Mouse (Mus musculus): ENCODE measurements around the gene Arhgap40.

Arhgap40 gene

DNA sequence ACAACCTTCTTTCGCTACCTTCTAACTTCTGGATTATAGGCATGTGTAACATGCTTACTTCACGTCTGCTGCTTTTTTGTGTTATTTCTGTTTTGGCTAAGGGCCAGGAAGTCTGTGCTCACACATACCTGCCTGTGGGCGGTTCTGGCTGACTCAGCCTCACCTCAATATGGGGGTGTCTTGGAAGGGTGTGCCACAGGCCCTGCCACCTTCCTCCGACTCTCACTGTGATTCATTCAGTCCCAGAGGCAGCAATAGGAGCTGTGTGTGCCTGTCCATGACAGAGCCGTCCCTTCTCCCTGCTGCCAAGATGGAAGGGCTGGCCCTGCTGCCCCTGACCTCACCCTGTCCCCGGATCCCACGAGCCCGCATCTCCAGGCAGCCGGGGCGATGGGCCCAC is at the start of gene Arhgap40:
TSS of gene Arhgap40 (plus strand) at position 269 of the 400 bp plus-strand sequence.
- no peak for DNase-seq (ENCODE audit: low read depth in 1 of 2, low spot score in 2 of 2)

- no peak for DNase-seq (ENCODE audit: low read depth in 1 of 2, low spot score in 2 of 2)
Observed at GRCm38 (mm10) chr2:158474159-158474558, 38.4 kb upstream of the Arhgap40 start.

DNA sequence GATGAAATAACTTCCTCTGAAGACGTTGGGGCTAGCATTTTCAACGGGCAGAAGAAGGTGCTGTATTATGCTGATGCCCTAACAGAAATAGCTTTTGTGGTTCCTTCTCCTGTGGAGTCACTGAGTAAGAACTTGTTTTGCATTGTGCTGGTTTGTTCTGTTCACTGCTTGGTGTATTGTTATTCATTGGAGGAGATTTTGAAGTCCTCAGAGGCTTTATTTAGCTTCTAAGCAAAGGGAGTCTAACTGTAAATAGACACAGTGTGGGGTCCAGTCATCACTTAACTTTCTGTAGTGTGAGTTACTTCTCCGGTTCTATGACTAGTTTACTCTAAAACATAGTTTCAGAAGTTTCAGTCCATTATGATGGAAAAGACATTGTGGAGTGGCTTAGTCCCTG is 35.0 kb upstream of the Arhgap40 start:
- no peak for DNase-seq (ENCODE audit: low read depth in 1 of 2, low spot score in 2 of 2)

- no peak for DNase-seq (ENCODE audit: low read depth in 1 of 2, low spot score in 2 of 2)
Observed at GRCm38 (mm10) chr2:158498457-158498856, 14.1 kb upstream of the Arhgap40 start.

DNA sequence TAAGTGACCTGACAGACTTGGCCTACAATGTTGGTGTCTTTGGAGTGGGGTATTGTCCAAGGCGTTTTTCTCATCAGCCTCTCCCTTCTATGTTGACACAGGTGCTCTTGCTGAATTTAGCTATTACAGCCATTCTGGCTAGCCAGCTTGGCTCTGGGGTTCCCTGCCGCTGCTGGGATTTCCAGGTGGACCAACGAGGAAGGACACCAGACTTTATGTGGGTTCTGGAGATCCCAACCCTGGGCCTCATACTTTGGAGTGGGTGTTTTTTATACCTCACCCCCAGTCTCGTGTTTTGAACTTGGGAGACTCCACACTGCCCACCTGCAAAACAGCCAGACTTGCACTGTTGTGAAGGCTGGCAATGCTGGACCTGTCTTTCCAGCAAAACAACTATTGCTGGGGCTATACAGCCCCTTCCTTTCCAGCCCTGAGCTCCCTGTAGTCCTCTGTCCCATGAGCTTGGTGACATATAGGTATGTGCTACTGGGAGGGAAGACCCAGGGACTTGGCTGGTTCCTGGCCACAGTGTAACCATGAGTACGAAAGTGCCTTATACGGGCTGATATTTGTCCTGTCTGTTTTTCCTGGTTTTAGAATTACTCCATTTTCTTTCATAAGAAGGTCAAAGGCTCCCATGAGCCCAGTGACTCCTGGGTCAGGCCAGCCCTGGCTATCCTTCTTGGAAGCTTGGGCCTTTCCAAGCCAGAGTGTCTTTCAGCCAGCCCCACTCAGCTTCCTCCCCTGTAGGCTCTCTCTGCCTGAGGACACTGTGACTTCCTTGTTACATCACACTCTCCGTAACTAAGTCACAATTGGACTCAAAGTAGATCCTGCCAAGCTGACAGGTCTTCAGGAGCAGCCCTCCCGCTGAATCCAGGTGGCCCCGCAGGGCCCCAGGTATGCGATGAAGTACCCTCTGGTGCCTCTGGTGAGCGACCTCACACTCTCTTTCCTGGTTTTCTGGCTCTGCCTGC is 10.5 kb upstream of the Arhgap40 start, which contains the start of gene Adig:
TSS of gene Adig (plus strand) at position 777 of the 977 bp plus-strand sequence.
- DNase-seq (ENCODE audit: low read depth in 1 of 2, low spot score in 2 of 2), result no peak

DNA sequence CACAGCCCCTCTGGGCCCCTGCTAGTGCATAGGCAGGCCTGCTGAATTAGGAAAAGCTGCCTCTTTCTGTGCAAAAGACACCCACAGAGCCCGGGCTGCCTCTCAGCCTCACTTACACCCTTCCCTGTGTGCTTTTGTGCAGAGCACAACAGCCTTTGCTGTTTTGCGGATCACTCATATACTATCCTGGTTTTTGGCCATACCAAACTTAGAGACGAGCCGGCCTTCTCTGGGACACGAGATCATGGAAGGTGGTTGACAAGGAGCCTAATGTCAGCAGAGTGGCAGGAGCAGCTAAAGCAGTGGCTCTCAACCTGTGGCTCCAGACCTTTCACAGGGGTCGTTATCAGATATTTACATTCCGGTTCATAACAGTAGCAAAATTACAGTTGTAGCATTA is 9.4 kb upstream of the Arhgap40 start:
- no peak for DNase-seq (ENCODE audit: low read depth in 1 of 2, low spot score in 2 of 2)

GRCm38 (mm10) chr2:158503671-158504070 is 8.9 kb upstream of the Arhgap40 start:
- no peak for DNase-seq (ENCODE audit: low read depth in 1 of 2, low spot score in 2 of 2)

DNA sequence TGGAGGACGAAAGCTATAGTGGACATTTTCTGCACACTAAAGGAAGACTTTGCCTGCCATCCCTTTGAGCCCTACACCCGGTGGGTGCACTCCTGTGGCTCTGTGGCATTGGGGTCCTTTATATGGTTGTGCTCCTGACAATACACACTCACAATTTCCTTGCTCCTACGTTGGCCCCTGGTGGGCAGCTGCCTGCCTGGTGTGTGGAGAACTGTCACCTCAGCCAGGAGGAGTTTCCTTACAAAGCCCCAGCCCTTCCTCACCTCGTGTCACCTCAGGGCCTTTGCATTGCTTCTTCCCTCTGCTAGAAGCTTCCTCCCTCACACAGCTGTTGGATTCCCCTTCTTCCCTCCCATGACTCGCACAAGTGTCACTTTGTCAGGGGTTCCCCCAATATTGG is 6.1 kb upstream of the Arhgap40 start:
- DNase-seq (ENCODE audit: low read depth in 1 of 2, low spot score in 2 of 2), result no peak

DNA sequence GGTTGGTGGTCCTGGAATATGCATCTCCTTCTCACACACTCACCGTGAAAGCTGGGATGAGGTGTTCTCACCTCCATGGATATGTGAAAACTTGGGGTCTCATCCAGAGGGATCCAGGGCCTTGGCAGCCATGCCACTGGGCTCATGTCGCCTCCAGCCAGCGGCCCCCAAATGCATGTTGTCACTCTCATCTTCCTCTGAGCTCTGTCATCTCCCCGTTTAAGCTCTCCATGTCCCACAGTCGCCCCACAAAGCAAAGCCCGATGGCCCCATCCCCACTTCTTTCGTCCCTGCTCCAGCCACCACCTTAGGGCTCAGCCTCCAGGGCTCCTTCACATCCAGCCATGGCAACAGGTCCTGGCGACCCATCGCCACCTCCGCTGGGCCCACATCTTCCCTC is 5.5 kb upstream of the Arhgap40 start:
- DNase-seq (ENCODE audit: low read depth in 1 of 2, low spot score in 2 of 2), result no peak

GRCm38 (mm10) chr2:158510665-158511064 is 1.9 kb upstream of the Arhgap40 start:
- no peak for DNase-seq (ENCODE audit: low read depth in 1 of 2, low spot score in 2 of 2)

- no peak for DNase-seq (ENCODE audit: low read depth in 1 of 2, low spot score in 2 of 2)
Observed at GRCm38 (mm10) chr2:158513821-158514336, 1.3 kb downstream of the Arhgap40 start.

DNA sequence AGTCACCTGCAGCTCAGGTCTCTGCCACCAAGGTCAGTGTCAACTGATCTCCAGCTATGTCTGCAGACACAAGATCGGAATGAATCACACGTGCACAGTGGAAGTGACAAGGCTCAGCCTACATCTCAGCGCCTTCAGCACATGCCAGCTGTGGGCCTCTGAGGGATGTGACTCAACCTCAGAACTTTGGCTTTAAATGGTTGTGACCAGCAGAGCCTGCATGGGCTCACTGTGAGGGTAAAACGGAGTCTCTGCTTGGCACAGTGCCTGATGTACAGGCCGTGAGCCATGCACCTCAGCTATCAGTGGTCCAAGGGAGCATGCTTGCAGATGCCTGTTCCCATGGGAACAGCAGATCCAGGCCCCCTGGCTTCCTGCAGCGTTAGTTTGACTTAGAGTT is 6.0 kb downstream of the Arhgap40 start:
- no peak for DNase-seq (ENCODE audit: low read depth in 1 of 2, low spot score in 2 of 2)

- no peak for DNase-seq (ENCODE audit: low read depth in 1 of 2, low spot score in 2 of 2)
Observed at GRCm38 (mm10) chr2:158519071-158519470, 6.5 kb downstream of the Arhgap40 start.

DNA sequence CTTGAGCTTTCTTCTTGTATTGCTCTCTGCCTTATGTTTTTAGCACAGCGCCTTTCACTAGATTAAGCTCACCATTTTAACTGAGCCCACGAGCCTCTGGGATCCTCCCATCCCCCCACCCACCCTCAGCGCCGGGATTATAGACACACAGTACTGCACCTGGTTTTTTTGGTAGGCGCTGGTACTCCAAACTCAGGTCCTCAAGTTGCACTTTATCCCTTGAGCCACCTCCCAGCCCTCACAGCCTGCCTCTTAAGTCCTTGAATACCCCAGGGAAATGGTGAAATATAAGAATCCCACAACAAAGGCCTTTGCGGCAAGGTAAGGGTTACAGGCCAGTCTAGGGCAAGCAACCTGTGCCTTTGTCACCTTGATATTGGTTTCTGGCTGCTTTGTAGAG is 7.2 kb downstream of the Arhgap40 start:
- DNase-seq (ENCODE audit: low read depth in 1 of 2, low spot score in 2 of 2), result no peak

GRCm38 (mm10) chr2:158523060-158523459 is 10.5 kb downstream of the Arhgap40 start:
- DNase-seq (ENCODE audit: low read depth in 1 of 2, low spot score in 2 of 2), result no peak

- no peak for DNase-seq (ENCODE audit: low read depth in 1 of 2, low spot score in 2 of 2)
Observed at GRCm38 (mm10) chr2:158524129-158524860, 11.7 kb downstream of the Arhgap40 start.

DNA sequence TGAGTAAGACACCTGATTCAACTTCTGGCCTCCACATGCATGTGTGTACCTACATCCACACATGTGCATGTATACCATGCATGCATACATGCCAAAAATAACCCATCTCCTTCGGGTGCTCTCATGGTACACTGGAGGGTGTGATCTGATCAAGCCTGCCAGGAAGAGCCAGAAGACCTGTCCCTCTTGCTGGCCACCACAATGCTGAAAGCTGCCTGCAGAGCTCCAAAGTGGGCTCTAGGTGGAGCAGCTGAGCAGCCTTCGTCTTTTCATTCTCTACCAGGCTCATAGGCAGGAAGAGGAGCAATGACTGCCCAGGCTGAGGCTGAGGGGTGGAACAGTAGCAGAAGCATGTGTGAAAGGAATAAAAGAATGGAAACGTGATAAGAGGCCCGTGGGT is 21.5 kb downstream of the Arhgap40 start:
- DNase-seq (ENCODE audit: low read depth in 1 of 2, low spot score in 2 of 2), result no peak

DNA sequence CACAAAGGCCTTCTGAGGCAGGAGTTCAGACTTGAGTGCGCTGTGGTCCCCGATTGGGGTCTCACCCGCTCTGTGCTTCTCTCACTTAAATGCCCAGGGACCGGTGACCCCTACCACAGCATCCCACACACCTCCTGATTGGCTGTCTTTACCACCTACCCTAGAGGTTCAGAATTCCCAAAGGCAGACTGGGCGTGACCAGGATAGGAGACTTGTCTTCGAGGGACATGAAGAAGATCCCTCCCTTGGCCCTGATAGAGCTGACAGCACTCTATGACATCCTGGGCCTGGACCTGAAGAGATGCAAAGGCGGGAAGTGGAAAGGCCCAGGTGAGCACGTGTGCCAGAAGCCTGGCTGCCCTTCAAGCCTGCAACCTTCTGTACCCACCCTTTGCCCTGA is 22.0 kb downstream of the Arhgap40 start:
- DNase-seq (ENCODE audit: low read depth in 1 of 2, low spot score in 2 of 2), result no peak

DNA sequence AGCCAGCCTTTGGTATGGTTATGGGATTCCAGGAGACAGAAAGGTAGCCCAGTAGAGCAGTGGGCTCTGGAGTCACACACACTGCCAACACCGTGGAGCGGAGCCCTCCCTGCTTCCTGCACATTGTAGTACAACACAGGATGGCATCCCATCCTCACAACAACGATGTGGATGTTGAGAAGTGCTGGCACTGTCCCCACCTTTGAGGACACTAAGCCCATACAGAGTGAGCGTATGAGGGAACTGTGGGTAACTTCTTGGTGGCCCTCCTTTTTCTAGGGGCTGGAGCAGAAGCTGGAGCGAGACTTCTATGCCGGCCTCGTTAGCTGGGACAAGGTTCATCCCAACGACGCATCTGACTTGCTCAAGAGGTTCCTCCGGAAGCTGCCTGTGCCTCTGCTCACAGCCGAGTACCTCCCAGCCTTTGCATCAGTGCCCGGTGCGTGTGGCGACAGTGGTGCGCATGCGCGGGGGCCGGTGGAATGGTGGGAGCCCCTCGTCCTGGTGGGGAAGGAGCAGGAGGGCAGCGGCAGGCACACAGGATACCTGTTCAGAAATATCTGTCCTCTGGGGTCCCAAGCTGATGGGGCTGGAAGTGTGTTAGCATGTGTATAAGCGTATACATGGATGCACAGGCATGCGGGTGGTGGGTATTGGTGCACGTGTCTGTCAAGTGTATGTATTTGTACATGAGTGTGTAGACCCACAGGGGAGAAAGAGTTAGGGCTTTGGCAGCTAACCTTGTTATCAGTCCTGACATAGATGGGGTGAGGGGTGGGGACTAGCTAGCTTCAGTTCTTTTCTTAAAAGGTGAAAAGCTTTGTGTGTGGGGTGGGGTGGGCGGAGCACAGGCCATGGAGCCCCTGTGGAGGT is 27.1 kb downstream of the Arhgap40 start:
- no peak for DNase-seq (ENCODE audit: low read depth in 1 of 2, low spot score in 2 of 2)

DNA sequence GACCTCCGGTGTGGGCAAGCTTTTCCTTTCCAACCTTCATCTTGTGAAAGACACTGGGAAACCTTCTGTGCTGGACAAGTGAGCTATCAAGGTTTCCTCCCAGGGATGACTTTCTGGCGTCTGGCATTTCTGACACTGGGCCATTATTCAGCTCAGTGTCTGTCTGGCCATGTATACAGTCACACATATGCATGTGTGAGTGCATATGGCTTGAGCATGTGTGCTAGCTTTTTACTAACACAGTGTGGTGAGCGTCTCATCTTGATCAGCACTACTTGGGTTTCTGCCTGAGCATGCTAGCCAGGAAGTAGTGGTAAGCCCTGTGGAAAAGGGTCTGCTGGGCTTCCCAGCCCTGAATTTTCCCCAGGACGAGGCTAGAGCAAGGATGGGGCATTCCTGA is 28.7 kb downstream of the Arhgap40 start:
- no peak for DNase-seq (ENCODE audit: low read depth in 1 of 2, low spot score in 2 of 2)

GRCm38 (mm10) chr2:158545266-158545665 is 32.7 kb downstream of the Arhgap40 start:
- DNase-seq (ENCODE audit: low read depth in 1 of 2, low spot score in 2 of 2), result no peak
